Mouse (Mus musculus): ENCODE measurements at regions not wholly inside any gene's neighbourhood (a gene's known extent, or its start where the extent isn't known, plus 50 kb on each side); places are given as distances from the start of the nearest gene placed in this dataset.
"Not testable (repeated sequence)": the region's sequence is repeated elsewhere in the genome, so short reads cannot be mapped to it uniquely, and the experiment has no call there.

GRCm38 (mm10) chr2:9012326-9012725, 868.7 kb upstream of the 4930412O13Rik start:
- H3K9me3 ChIP-seq (ENCODE audit: low read length) = no peaks in the 10 kb centered on the region
- ATAC-seq (no peak), DNase-seq (ENCODE audit: low spot score) (peak; percentile 12)
- no peaks in the 10 kb centered on the region for H3K4me1 ChIP-seq (ENCODE audit: insufficient read depth, low read length)
- no peaks in the 10 kb centered on the region for H3K27me3 ChIP-seq (ENCODE audit: insufficient read depth, low read length)
- 62% methylated on average over 2 of the region's 2 CpGs for WGBS
- H3K27ac ChIP-seq = no peak overlapping the region
- TF ChIP-seq CTCF (IDR thresholded peaks at IDR 0.05; ENCODE audit: low read depth) = no peak
- no peak overlapping the region for H3K9ac ChIP-seq (replicated peaks; ENCODE audit: low read length)
- H3K36me3 ChIP-seq (ENCODE audit: insufficient read depth, low read length) = no peaks in the 10 kb centered on the region
- H3K4me3 ChIP-seq (ENCODE audit: low read length) = no peak overlapping the region
- H3K4me2 ChIP-seq (ENCODE audit: low read depth, low read length) = no peak overlapping the region

GRCm38 (mm10) chr2:9033079-9033478, 848.0 kb upstream of the 4930412O13Rik start:
- no peak for TF ChIP-seq CTCF (IDR thresholded peaks at IDR 0.05; ENCODE audit: low read depth)
- no peak for ATAC-seq
- Histone ChIP-seq H3K27ac (no peak overlapping the region), H3K4me1 (ENCODE audit: insufficient read depth, low read length) (no peaks in the 10 kb centered on the region), H3K4me2 (ENCODE audit: low read depth, low read length) (no peak overlapping the region), H3K9ac (replicated peaks; ENCODE audit: low read length) (no peak overlapping the region), H3K4me3 (ENCODE audit: low read length) (no peak overlapping the region), H3K27me3 (ENCODE audit: insufficient read depth, low read length) (no peaks in the 10 kb centered on the region), H3K36me3 (ENCODE audit: insufficient read depth, low read length) (no peaks in the 10 kb centered on the region), H3K9me3 (ENCODE audit: low read length) (no peaks in the 10 kb centered on the region; the same call in 1 of the 2 replicates)
- peak; percentile 8 for DNase-seq (ENCODE audit: low spot score)
- 67% methylated on average over 7 of the region's 7 CpGs for WGBS

DNA sequence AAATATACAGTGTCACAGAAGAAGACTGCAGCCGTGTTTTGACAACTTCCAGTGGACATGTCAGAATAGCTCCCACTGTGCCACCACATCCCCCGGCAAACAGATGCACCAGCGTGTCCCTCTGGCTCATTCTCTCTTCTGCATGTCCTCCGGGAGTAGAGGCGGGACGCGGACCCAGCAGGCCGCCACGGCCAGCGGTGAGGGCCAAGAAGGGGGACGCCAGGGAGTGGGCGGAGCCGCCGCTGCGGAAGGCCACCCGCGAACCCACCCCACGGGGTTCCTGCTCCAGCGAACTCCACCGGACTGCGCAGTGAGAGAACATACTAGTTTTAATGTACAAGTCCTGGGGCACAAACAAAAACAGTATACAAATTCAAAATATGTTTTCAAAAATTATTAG, 838.7 kb upstream of the 4930412O13Rik start:
- H3K4me3 ChIP-seq (ENCODE audit: low read length); H3K27ac ChIP-seq; DNase-seq (ENCODE audit: low spot score); H3K9me3 ChIP-seq (ENCODE audit: low read length); H3K4me1 ChIP-seq (ENCODE audit: insufficient read depth, low read length); ATAC-seq; H3K36me3 ChIP-seq (ENCODE audit: insufficient read depth, low read length); H3K4me2 ChIP-seq (ENCODE audit: low read depth, low read length); H3K9ac ChIP-seq (replicated peaks; ENCODE audit: low read length); H3K27me3 ChIP-seq (ENCODE audit: insufficient read depth, low read length): not testable (repeated sequence)
- WGBS = 47% methylated on average over 21 of the region's 21 CpGs

DNA sequence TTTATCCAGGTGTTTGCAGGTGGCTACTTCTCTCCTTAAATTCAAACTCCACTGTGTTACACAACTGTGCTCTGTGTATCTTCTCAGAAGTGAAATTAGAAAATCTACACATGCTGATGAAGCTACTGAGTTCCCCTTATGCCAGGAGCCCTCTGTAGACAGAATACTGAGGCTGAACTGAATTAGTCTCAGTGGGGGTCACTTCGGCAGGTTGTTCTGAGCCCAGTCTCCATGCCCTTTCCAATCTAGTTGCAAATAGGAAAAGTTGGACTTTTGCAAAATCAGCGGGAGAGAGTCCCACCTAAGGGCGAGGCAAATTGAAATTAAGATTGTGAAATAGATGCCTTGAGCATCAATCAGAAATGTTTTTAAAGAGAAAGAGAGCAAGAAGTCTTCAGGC, 833.1 kb upstream of the 4930412O13Rik start:
- H3K4me1 ChIP-seq (ENCODE audit: insufficient read depth, low read length) = no peaks in the 10 kb centered on the region
- H3K27ac ChIP-seq = no peak overlapping the region
- ATAC-seq (no peak), DNase-seq (ENCODE audit: low spot score) (no peak)
- no peak overlapping the region for H3K4me3 ChIP-seq (ENCODE audit: low read length)
- H3K9me3 ChIP-seq (ENCODE audit: low read length) = no peaks in the 10 kb centered on the region
- H3K9ac ChIP-seq (replicated peaks; ENCODE audit: low read length) = no peak overlapping the region
- 79% methylated on average over 3 of the region's 3 CpGs for WGBS
- no peak for TF ChIP-seq CTCF (IDR thresholded peaks at IDR 0.05; ENCODE audit: low read depth)
- H3K36me3 ChIP-seq (ENCODE audit: insufficient read depth, low read length) = no peaks in the 10 kb centered on the region
- H3K27me3 ChIP-seq (ENCODE audit: insufficient read depth, low read length) = no peaks in the 10 kb centered on the region
- no peak overlapping the region for H3K4me2 ChIP-seq (ENCODE audit: low read depth, low read length)

DNA sequence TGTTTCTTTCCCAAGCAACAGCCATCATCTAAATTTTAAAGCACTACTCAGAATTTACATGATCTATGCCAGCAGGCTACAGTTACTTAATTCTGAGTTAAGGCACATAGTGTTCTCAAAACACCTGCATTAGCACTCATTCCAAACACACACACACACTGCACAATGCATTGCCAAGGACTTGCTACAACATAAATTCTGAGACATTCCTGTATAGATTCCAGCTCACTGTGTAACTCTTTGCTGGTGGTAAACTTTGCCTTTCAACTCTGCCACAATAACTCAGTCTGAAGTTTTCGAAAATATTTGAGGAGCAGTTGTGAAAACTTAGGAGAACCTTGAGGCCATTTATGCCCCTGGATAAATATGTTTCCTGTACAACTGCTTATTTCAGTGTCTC, 807.2 kb upstream of the 4930412O13Rik start:
- Histone ChIP-seq H3K27me3 (ENCODE audit: insufficient read depth, low read length) (no peaks in the 10 kb centered on the region), H3K36me3 (ENCODE audit: insufficient read depth, low read length) (no peaks in the 10 kb centered on the region), H3K4me2 (ENCODE audit: low read depth, low read length) (no peak overlapping the region), H3K27ac (no peak overlapping the region), H3K9me3 (ENCODE audit: low read length) (no peaks in the 10 kb centered on the region), H3K4me1 (ENCODE audit: insufficient read depth, low read length) (no peaks in the 10 kb centered on the region), H3K4me3 (ENCODE audit: low read length) (no peak overlapping the region), H3K9ac (replicated peaks; ENCODE audit: low read length) (no peak overlapping the region)
- ATAC-seq (no peak), DNase-seq (ENCODE audit: low spot score) (no peak)
- no peak for TF ChIP-seq CTCF (IDR thresholded peaks at IDR 0.05; ENCODE audit: low read depth)
- 89% methylated on average over 1 of the region's 1 CpGs for WGBS

- H3K4me1 ChIP-seq (ENCODE audit: insufficient read depth, low read length) = no peaks in the 10 kb centered on the region
- no peak overlapping the region for H3K4me2 ChIP-seq (ENCODE audit: low read depth, low read length)
- no peak overlapping the region for H3K9ac ChIP-seq (replicated peaks; ENCODE audit: low read length)
- H3K4me3 ChIP-seq (ENCODE audit: low read length) = no peak overlapping the region
- WGBS = 66% methylated on average over 4 of the region's 4 CpGs
- ATAC-seq (no peak), DNase-seq (ENCODE audit: low spot score) (peak; percentile 44)
- H3K27me3 ChIP-seq (ENCODE audit: insufficient read depth, low read length) = no peaks in the 10 kb centered on the region
- no peaks in the 10 kb centered on the region for H3K9me3 ChIP-seq (ENCODE audit: low read length)
- H3K36me3 ChIP-seq (ENCODE audit: insufficient read depth, low read length) = no peaks in the 10 kb centered on the region
- peak; percentile 41; the same call in 1 of the 2 replicates for TF ChIP-seq CTCF (IDR thresholded peaks at IDR 0.05; ENCODE audit: low read depth)
- H3K27ac ChIP-seq = no peak overlapping the region
Measured at GRCm38 (mm10) chr2:9078158-9078557, 802.9 kb upstream of the 4930412O13Rik start.

- Histone ChIP-seq H3K27me3 (ENCODE audit: insufficient read depth, low read length) (no peaks in the 10 kb centered on the region), H3K4me2 (ENCODE audit: low read depth, low read length) (no peak overlapping the region), H3K9me3 (ENCODE audit: low read length) (no peaks in the 10 kb centered on the region), H3K9ac (replicated peaks; ENCODE audit: low read length) (no peak overlapping the region), H3K27ac (no peak overlapping the region), H3K36me3 (ENCODE audit: insufficient read depth, low read length) (no peaks in the 10 kb centered on the region), H3K4me1 (ENCODE audit: insufficient read depth, low read length) (no peaks in the 10 kb centered on the region), H3K4me3 (ENCODE audit: low read length) (no peak overlapping the region)
- 86% methylated on average over 1 of the region's 1 CpGs for WGBS
- no peak for ATAC-seq
- DNase-seq (ENCODE audit: low spot score) = no peak
- no peak for TF ChIP-seq CTCF (IDR thresholded peaks at IDR 0.05; ENCODE audit: low read depth)
Measured at GRCm38 (mm10) chr2:9081746-9082145, 799.3 kb upstream of the 4930412O13Rik start.

Data from hindbrain, postnatal 0 days (tissue).